Mouse (Mus musculus) retina, embryonic 14.5 days (tissue): ENCODE results near the gene Hist1h4n.

Experiments
- DNase-seq: peaks from one replicate; pipeline ENCODE4 v3.0.0-alpha.2; 2015; ENCODE audit warnings: low spot score

Hist1h4n gene

GRCm38 (mm10) chr13:21795584-21795983 is 36.4 kb downstream of the Hist1h4n start:
- no peak for DNase-seq

DNA sequence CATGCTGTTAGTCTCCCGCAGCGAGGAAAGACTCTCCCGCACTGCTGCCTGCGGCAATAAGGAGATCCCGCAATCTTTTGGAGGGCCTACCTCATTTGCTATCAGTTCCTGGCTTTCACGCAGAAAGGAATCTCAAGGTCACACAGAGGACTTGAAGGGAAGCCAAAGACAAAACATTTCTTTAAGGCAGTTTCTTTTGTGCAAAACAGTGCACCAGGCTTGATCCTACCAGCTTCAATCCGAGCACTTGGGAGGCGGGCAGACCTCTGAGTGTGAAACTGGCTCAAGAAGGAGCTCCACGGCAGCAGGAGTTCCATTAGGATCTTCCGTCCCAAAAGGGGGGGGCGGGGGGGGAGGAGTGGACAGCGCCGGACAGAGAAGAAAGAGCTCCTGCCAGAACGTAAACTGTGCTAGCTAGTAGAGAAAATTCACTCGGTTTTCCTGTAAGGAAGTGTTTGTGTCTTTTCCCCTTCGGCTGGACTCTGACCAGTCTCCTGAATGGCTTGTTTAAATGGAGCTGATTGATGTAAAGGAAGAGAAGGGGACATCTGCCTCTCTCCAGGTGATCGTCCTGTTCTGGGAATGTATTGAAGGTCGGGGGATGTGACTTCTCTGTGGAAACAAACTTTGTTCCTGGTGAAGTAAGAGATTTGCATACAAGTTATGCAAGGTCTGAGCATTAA is 41.3 kb downstream of the Hist1h4n start:
- DNase-seq: no peak

GRCm38 (mm10) chr13:21789925-21790324 is 42.1 kb downstream of the Hist1h4n start:
- DNase-seq: no peak

DNA sequence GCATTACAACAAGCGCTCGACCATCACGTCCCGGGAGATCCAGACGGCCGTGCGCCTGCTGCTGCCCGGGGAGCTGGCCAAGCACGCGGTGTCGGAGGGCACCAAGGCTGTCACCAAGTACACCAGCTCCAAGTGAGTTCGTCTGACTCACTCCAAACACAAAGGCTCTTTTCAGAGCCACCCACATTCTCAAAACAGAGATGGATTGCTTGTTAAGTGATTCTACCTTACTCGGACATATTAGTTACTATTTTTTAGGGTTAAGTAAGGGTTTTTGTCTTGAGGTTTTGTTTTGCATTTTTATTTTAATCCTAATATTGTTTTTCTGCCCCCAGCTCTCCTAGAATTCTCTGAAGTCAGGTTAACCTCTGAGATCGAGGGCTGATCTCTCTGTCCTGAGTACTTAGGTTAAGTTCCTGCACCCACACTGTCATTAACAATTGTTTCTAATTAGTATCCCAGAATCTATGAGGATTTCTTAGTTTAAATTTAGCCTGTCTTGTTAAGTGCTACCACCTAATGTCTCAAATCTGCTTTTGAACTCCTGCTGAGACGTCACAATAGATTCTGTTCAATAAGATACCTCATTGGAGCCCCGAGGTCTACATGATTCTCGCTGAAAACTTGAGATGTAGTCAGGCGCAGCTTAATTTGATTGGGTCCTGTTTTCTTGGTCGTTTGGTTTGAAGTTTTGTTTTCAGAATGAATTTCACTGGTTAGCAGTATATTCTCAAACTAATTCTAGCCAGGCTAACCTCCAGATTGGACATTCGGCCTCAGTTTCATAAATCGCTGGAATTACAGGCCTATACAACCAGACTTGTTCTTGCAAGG is 44.0 kb downstream of the Hist1h4n start:
- peak; percentile 46 for DNase-seq

DNA sequence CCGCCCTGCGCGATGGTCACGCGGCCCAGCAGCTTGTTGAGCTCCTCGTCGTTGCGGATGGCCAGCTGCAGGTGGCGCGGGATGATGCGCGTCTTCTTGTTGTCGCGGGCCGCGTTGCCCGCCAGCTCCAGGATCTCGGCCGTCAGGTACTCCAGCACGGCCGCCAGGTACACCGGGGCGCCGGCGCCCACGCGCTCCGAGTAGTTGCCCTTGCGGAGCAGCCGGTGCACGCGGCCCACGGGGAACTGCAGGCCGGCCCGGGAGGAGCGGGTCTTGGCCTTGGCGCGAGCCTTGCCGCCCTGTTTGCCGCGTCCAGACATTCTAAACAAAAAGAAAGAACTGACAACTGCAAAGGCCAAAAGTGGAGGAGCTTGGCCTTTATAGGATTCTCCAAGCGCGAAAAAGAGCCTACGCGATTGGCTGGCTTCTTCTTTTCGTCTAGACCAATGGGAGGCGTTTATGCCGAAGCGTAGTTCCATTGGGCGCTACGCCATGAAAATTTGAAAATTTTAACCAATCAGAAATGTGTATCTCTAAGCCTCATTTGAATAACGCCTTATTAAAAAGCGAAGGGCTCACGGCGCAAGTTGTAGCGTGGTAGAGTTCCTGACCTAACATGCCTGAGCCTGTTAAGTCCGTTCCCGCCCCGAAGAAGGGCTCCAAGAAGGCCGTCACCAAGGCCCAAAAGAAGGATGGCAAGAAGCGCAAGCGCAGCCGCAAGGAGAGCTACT is 44.9 kb downstream of the Hist1h4n start, which contains the start of the genes Hist1h2an and Hist1h2bp:
TSS of gene Hist1h2an (minus strand) at position 320 of the 731 bp plus-strand sequence.
TSS of gene Hist1h2bp (plus strand) at position 563 of the 731 bp plus-strand sequence.
- DNase-seq: peak; percentile 98

- peak; percentile 40 for DNase-seq
Observed at GRCm38 (mm10) chr13:21786189-21786898, 45.7 kb downstream of the Hist1h4n start.

DNA sequence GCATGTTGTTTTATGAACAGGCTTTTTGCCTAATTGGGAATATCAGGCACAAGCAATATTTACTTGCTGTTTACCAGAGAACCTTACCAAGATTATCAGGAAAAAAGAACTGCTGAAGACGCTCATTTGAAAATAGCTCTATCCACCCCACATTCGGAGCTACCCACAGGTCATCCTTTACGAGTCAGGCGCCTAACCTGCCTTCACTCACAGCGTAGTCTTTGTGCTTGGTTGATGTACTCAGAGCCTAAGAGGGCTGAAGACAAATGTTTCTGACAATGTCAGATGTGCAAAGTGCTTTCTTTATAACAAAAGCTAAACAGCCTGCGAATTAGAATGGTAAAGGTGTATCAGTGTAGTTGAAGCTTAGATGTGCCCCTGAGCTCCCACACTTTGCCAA is 47.7 kb downstream of the Hist1h4n start:
- no peak for DNase-seq

GRCm38 (mm10) chr13:21783734-21784161 is 48.2 kb downstream of the Hist1h4n start:
- DNase-seq: peak; percentile 78

DNA sequence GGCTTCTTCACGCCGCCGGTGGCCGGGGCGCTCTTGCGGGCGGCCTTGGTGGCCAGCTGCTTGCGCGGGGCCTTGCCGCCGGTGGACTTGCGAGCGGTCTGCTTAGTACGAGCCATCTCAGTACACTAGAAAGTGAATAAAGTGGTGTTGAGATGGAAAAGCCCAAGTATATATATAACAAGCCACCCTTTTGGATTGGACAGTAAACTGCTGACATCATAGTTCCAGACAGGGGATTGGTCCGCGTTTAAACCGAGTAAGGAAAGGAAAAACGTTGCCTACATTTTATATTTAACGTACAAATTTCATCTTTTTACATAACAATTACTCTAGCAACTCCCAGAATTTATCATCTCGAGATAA is 48.8 kb downstream of the Hist1h4n start, which contains the start of gene Hist1h3i:
TSS of gene Hist1h3i (minus strand) at position 116 of the 363 bp plus-strand sequence.
- peak; percentile 92 for DNase-seq

- DNase-seq: peak; percentile 59
Observed at GRCm38 (mm10) chr13:21782361-21783254, 49.4 kb downstream of the Hist1h4n start.
